Mouse (Mus musculus): ENCODE data around the gene Gpm6a.

- TF ChIP-seq CTCF (IDR thresholded peaks at IDR 0.05; ENCODE audit: control insufficient read depth, insufficient read depth, low read length) = no peak
- no peak for TF ChIP-seq POLR2A (IDR thresholded peaks at IDR 0.05; ENCODE audit: borderline replicate concordance, control insufficient read depth, low read depth, low read length)
Observed at GRCm38 (mm10) chr8:55048396-55048795, 93.8 kb downstream of the Gpm6a start.
